Mouse (Mus musculus) regulatory T cell (primary cell): ENCODE measurements around the gene Dnajc5g.

Source experiments
- in situ Hi-C: fragments of 300-600 bp; cut with MboI, MseI; formaldehyde crosslinking; loops from one replicate; pipeline ENCODE4 v1.15.1; 2025; ENCODE audit warnings: high pct_unique_total_duplicates

Dnajc5g gene

GRCm38 (mm10) chr5:31105814-31106335, at the start of gene Dnajc5g:
TSS of gene Dnajc5g (plus strand) at chr5:31106285.
- in situ Hi-C loops: no loop called here

DNA sequence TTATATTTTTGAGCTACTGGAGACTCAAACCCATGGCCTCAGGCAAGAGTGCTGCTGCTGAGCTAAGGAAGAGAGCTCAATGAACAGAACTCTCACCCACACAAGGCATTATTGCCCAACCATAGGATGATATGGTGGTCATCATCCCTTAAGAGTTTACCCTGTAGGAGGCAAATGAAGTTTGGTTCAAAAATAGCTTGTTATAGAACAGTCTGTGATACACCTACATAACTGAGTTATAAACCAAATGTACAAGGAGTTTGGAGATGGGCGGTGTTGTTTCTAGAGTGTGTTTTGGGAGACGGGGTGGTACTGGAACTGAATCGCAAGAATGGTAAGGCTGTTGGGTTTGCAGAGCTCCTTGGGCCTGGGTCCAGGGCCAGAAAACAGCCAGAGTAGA, 36.3 kb upstream of the Dnajc5g start:
- in situ Hi-C loops: no loop called here

DNA sequence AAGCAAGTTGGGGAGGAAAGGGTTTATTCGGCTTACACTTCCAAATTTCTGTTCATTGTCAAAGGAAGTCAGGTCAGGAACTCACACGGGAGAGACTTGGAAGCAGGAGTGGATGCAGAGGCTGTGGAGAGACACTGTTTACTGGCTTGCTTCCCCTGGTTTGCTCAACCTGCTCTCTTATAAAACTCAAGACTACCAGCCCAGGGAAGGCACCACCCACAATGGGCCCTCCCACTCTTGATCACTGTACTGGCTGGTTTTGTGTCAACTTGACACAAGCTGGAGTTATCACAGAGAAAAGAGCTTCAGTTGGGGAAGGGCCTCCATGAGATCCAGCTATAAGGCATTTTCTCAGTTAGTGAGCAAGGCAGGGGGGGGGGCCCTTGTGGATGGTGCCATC, 35.0 kb upstream of the Dnajc5g start:
- in situ Hi-C loops: no loop called here

DNA sequence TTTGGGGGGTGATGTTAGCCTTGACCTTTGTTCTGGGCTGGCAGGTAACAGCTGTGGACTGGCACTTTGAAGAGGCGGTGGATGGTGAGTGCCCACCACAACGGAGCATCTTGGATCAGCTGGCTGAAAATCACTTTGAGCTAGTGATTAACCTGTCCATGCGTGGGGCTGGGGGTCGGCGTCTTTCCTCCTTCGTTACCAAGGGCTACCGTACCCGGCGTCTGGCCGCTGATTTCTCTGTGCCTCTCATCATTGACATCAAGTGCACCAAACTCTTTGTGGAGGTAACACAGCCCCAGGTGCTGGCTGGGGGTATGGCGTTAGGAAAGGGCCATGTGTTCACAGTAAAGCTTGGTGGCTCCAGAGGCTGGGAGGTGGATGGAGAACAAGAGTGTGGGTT, 34.3 kb upstream of the Dnajc5g start:
- in situ Hi-C loops: no loop called here

- in situ Hi-C loops: no loop called here
These were observed 32.9 kb upstream of the Dnajc5g start for GRCm38 (mm10) chr5:31073176-31073575.

DNA sequence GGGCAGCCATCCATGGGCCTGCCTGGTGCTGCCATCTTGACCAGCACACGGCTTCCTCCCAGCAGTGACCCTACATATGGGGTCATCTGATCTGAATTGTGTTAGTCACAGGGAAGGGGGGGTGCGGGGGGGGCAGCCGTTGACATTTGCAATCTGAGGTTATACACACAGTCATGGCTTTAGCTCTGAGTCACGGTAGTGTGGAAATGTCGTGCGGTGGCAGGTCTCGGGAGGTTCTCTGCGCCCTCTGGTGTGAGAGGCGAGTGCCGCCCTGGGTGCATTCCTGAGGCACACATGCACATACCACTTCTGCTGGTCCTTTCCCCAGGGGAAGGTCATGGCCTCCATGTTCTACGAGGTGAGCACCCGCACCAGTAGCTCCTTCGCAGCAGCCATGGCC, 29.7 kb upstream of the Dnajc5g start:
- in situ Hi-C loops: no loop called here

DNA sequence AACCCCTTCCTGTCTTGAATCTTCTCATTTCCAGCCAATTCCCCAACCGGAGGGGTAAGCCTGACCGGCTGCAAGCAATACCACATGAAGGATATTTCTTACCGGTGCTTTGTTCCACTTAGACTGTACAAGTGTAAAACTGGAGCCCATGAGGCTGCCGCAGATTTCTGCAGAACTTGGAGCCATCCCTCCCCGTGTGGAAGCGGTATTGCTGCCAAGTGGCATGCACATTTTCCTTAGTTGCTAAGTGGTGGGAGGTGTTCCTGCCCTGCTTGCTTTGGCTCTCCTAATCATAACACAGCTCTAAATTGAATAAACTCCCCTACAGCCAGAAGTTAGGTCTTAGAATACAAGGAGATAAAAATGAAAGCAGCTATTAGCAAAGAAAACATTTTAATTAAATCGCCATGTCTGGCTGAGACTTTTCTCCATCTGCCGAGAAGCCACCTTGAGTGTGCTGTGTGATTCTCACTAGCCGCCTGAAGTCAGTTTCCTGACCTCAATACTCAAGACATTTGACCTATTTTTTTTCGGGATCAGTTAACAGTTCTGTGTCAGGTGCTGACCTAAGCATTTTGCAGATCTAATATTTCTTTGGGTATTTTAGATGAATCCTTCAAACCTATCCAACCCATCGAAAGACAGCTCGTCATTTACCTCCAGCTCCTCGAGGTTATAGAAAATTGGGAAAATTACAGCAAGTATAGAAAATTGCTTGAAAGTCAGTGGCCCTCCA, 25.9 kb upstream of the Dnajc5g start:
- in situ Hi-C loops: no loop called here

GRCm38 (mm10) chr5:31080795-31081164, 25.3 kb upstream of the Dnajc5g start:
- in situ Hi-C loops: no loop called here

- in situ Hi-C loops: no loop called here
These were observed 24.7 kb upstream of the Dnajc5g start for GRCm38 (mm10) chr5:31081386-31081785.

GRCm38 (mm10) chr5:31082355-31082754, 23.7 kb upstream of the Dnajc5g start:
- in situ Hi-C loops: no loop called here

DNA sequence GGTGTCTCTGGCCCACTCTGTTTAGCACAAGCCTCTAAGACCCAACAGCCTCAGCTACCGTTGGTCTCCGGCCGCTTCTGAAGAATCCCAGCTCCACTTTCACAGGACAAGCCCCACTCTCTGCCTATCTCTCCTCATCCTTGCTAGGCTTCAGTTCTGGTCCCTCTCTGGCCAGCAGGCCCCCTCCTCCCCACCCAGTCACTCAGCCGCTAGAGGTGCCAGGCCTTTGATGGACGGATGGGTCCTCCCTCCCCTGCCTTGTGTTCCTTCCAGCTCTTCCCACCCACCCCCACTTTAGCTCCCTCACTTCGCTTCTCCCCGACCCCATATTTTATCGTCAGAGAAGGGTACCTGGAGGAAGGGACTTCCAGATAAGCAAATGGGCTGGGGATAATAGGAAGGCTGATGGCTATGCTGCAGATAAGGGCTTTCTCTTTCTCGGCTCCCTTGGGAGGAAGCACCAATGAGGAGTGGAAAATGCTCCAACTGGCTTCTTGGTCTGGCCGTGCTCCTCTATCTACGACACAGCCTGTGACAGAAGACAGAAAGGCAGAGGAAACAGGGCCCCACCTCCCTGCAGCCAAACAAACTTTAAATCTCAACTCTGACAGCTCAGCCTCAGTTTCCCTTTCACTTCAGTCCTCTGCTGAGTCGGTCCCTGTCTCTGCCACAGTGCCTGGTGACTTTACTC, 23.0 kb upstream of the Dnajc5g start:
- in situ Hi-C loops: no loop called here

DNA sequence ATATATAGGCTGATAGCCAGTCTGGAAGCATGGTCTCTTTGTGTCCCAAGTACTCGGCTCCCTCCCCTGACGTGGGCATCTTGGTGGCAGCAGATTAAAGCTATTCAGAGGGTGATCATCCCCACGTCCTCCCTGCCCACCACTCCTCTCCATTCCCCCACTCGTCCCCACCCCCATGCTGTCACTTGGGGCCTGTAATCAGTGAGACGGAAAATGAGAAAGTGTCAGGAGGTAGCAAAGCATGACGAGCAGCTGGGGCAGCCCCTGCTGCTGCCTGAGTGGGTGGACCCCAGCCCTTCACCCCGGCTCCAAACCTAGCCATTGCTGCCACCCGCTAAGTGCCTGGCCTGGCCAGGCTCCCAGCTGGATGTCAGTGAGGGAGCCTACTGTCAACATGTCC, 22.1 kb upstream of the Dnajc5g start:
- in situ Hi-C loops: no loop called here

DNA sequence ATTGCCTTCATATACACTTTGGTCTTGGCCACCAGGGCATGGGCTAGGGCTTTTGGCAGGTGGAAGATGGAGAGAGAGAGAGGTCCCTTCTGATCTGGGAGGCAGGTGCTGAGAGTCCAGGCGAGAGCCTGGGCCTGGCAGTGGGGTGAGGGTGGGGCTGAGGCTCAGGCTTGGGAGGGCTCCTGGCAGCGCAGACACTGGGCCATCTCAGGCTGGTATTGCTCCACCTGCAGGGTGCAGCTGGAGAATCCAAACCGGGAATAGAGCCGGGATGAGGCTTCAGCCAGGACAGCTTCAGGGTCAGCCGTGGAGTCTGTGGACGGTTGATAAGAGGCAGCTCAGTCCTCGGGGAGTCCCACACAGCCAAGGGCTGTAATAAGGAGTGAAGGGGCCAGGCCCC, 19.5 kb upstream of the Dnajc5g start:
- in situ Hi-C loops: loop anchor here (5.0 kb wide), 1 partner anchor 1646 kb away; no protein-coding TSS in a partner anchor

- in situ Hi-C loops: loop anchor here (5.0 kb wide), 1 partner anchor 1645 kb away; no protein-coding TSS in a partner anchor
These were observed 19.0 kb upstream of the Dnajc5g start for GRCm38 (mm10) chr5:31087131-31087530.

GRCm38 (mm10) chr5:31092231-31092975, 13.7 kb upstream of the Dnajc5g start:
- in situ Hi-C loops: no loop called here

- in situ Hi-C loops: no loop called here
These were observed 12.7 kb upstream of the Dnajc5g start for GRCm38 (mm10) chr5:31093151-31094041.

DNA sequence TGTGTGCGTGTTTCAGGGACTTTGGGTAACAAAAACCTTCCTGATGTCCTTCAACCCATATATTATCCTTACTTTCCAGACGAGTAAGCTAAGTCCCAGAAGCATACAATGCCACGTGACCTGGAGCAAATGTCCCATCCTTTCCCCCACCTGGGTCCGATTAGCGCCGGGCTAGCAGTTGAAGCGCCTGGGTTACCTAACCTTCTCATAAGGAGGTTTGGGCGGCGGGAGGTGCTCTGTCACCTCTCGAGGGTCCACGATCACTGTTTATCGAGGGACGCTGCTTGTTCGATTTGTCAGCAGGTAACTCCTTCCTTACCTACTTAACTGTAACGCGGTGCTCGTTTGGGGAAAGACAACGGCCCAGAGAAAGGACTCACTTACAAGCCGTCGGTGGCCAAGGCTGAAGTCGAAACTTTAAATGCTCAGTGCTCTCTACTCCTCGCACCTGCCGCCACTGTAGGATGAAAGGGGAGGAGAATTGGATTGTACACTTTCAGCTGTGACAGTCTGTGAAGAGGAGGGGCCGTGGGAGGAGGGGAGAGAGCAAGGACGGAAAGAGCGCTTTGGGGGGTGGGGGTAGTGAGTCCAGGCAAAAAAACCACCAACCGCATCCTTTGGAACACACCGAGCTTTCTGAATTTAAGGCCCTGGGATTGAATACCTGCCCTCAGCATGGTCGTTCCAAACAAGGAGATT, 11.8 kb upstream of the Dnajc5g start:
- in situ Hi-C loops: no loop called here

DNA sequence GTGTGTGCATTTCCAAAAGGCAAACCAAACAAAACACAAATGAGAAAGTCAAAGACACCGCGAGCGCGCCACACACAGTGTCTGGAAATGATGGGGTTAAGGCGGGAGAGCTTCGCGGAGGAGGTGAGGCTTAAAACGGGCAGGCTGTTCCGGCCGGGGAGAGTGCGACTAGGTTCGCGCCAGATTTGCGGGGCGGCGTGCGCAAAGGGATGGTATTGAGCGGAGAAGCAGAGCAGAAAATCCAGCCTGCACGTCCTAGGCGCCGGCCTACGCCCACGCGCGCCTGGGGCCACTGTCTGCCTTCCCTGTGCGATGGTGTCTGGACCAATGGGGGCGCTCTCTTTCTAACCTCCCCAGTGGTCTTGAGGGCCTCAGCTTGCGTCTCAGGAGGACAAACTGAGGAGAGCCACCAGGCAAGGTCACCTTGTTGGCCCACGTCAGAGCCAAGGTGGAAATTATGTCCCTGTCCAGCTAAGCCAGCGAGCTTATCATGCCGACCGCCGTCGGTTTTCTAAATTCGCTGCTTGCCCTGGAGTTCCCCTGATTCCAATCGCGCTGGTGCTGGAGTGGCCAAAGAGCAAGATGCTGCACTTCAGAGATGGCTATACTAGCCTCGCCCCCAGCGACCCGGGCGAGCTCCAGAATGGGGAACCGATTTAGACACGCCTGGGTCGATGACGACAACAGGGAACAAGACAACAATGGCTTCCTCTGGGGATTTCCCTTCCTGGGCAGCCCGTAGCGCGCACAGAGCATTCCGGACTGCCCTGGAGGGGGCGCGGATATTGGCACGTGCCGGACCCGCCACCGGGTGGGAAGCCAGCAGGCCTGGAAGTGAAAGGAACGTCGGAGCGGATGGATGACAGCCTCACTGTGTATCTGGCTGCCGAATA, 11.0 kb upstream of the Dnajc5g start:
- in situ Hi-C loops: no loop called here

GRCm38 (mm10) chr5:31095711-31096480, 10.2 kb upstream of the Dnajc5g start:
- in situ Hi-C loops: no loop called here
